Mouse (Mus musculus): Measurements from ENCODE around the gene Gm11595. TPM values are rescaled to one million over a fixed set of nuclear protein-coding genes. Genes with fewer than 3 reads are reported as not detected.
"Not testable (repeated sequence)": the region's sequence is repeated elsewhere in the genome, so short reads cannot be mapped to it uniquely, and the experiment has no call there.

The Gm11595 gene
- polyA plus RNA-seq (2016; fragmentation: Nextera tagmentation; extraction: Ambion mirVana) = not detected in 2 replicates

DNA sequence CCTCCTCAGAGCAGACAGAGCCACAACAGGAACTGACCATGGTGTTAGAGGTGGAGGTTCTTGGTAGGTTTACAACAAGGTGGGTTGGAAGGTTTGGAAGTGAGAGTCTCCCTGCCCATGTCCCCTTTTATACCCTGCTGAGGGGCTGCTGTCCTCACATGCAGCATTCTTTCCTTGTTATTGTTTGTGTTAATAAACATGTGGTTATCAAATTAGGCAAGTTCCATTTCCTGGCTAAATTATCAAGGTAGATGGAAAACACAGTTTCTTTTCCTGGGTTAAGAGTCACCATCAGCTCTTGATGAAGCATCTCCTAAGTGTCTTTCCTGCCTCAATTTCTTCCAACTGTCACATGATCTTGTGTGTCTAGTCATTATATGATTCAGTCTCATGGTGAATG is at the start of gene Gm11595:
Gm11595 (minus strand) TSS at position 101 of the 400 bp plus-strand sequence.
- H3K4me2 ChIP-seq; H3K27me3 ChIP-seq; H3K9me3 ChIP-seq; H3K4me1 ChIP-seq (replicated peaks); H3K4me3 ChIP-seq (replicated peaks); H3K27ac ChIP-seq; ATAC-seq (ENCODE audit: insufficient number of reproducible peaks, insufficient read depth, low FRiP score, low TSS enrichment, low read depth); H3K36me3 ChIP-seq; H3K9ac ChIP-seq (replicated peaks): not testable (repeated sequence)

GRCm38 (mm10) chr11:99815566-99815965 is 42.9 kb upstream of the Gm11595 start, which contains the start of gene Gm11564:
TSS of gene Gm11564 (minus strand) at chr11:99815666.
- WGBS = 87% methylated on average over 2 of the region's 2 CpGs
- H3K4me1 ChIP-seq (replicated peaks); H3K27ac ChIP-seq; H3K9ac ChIP-seq (replicated peaks); H3K4me2 ChIP-seq; H3K9me3 ChIP-seq; ATAC-seq (ENCODE audit: insufficient number of reproducible peaks, insufficient read depth, low FRiP score, low TSS enrichment, low read depth); H3K4me3 ChIP-seq (replicated peaks); H3K36me3 ChIP-seq; H3K27me3 ChIP-seq: not testable (repeated sequence)

DNA sequence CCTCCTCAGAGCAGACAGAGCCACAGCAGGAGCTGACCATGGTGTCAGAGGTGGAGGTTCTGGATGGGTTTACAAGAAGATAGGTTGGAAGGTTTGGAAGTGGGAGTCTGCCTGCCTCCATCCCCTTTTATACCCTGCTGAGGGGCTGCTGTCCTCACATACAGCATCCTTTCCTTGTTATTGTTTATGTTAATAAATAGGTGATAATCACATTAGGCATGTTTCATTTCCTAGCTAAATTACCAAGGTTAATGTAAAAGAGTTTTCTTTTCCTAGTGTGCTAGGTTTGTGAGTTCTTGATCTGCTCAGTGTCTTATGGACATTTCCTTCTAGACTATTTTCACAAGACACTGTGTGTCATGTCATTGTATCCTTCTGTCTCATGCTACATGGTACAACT is 37.1 kb upstream of the Gm11595 start, which contains the start of gene Krtap4-13:
Krtap4-13 (minus strand) TSS at position 101 of the 400 bp plus-strand sequence.
- not testable (repeated sequence) for ATAC-seq (ENCODE audit: insufficient number of reproducible peaks, insufficient read depth, low FRiP score, low TSS enrichment, low read depth); H3K9ac ChIP-seq (replicated peaks); H3K27ac ChIP-seq; H3K27me3 ChIP-seq; H3K36me3 ChIP-seq; H3K4me1 ChIP-seq (replicated peaks); H3K9me3 ChIP-seq; H3K4me2 ChIP-seq; H3K4me3 ChIP-seq (replicated peaks)

- not testable (repeated sequence) for H3K9ac ChIP-seq (replicated peaks); H3K36me3 ChIP-seq; H3K27me3 ChIP-seq; H3K4me2 ChIP-seq; H3K4me1 ChIP-seq (replicated peaks); H3K4me3 ChIP-seq (replicated peaks); H3K27ac ChIP-seq; ATAC-seq (ENCODE audit: insufficient number of reproducible peaks, insufficient read depth, low FRiP score, low TSS enrichment, low read depth); H3K9me3 ChIP-seq
- WGBS = no CpG with 5 or more reads among the region's 1 CpGs
These were observed 31.6 kb upstream of the Gm11595 start, which contains the start of gene Gm11554 for GRCm38 (mm10) chr11:99804346-99804745. TSS of gene Gm11554 (minus strand) at chr11:99804446.

- H3K36me3 ChIP-seq; H3K4me3 ChIP-seq (replicated peaks); H3K4me2 ChIP-seq; H3K27ac ChIP-seq; H3K9ac ChIP-seq (replicated peaks); ATAC-seq (ENCODE audit: insufficient number of reproducible peaks, insufficient read depth, low FRiP score, low TSS enrichment, low read depth); H3K27me3 ChIP-seq; H3K9me3 ChIP-seq; H3K4me1 ChIP-seq (replicated peaks): not testable (repeated sequence)
- WGBS = no CpG with 5 or more reads among the region's 1 CpGs
These were observed 26.1 kb upstream of the Gm11595 start, which contains the start of gene Gm11569 for GRCm38 (mm10) chr11:99798832-99799231. TSS of gene Gm11569 (minus strand) at chr11:99798932.

- Histone ChIP-seq H3K36me3 (no peaks in the 10 kb centered on the region), H3K9ac (replicated peaks) (no peak within 1 kb of the TSS), H3K4me3 (replicated peaks) (no peak within 1 kb of the TSS), H3K27ac (no peak within 1 kb of the TSS), H3K9me3 (no peaks in the 10 kb centered on the region), H3K4me1 (replicated peaks) (no peaks in the 10 kb centered on the region), H3K4me2 (no peak within 1 kb of the TSS), H3K27me3 (no peaks in the 10 kb centered on the region)
- no peak for ATAC-seq (ENCODE audit: insufficient number of reproducible peaks, insufficient read depth, low FRiP score, low TSS enrichment, low read depth)
- WGBS = 80% methylated on average over 2 of the region's 2 CpGs
These were observed 20.7 kb upstream of the Gm11595 start, which contains the start of gene Gm11596 for GRCm38 (mm10) chr11:99793367-99793766. TSS of gene Gm11596 (minus strand) at chr11:99793467.

- not testable (repeated sequence) for H3K27ac ChIP-seq; H3K27me3 ChIP-seq; H3K36me3 ChIP-seq; H3K4me3 ChIP-seq (replicated peaks); H3K9me3 ChIP-seq; H3K4me2 ChIP-seq; H3K9ac ChIP-seq (replicated peaks); H3K4me1 ChIP-seq (replicated peaks); ATAC-seq (ENCODE audit: insufficient number of reproducible peaks, insufficient read depth, low FRiP score, low TSS enrichment, low read depth)
These were observed 12.2 kb upstream of the Gm11595 start, which contains the start of gene Krtap4-9 for GRCm38 (mm10) chr11:99784900-99785299. TSS of gene Krtap4-9 (plus strand) at chr11:99785200.

DNA sequence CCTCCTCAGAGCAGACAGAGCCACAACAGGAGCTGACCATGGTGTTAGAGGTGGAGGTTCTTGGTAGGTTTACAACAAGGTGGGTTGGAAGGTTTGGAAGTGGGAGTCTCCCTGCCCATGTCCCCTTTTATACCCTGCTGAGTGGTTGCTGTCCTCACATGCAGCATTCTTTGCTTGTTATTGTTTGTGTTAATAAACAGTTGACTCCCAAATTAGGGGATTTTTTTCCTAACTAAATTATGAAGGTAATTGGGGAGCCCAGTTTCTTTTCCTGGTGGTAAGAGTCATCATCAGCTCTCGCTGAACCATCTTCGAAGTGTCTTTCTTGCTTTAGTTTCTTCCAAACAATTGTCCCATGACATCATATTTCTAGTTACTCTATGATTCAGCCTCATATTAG is 7.9 kb upstream of the Gm11595 start, which contains the start of gene Krtap4-8:
Krtap4-8 (minus strand) TSS at position 101 of the 400 bp plus-strand sequence.
- Histone ChIP-seq H3K36me3 (no peaks in the 10 kb centered on the region), H3K4me2 (no peak within 1 kb of the TSS), H3K4me1 (replicated peaks) (no peaks in the 10 kb centered on the region; the same call in 1 of the 2 replicates), H3K4me3 (replicated peaks) (no peak within 1 kb of the TSS), H3K27me3 (no peaks in the 10 kb centered on the region), H3K27ac (no peak within 1 kb of the TSS), H3K9ac (replicated peaks) (no peak within 1 kb of the TSS), H3K9me3 (no peaks in the 10 kb centered on the region)
- no peak for ATAC-seq (ENCODE audit: insufficient number of reproducible peaks, insufficient read depth, low FRiP score, low TSS enrichment, low read depth)
- WGBS = 93% methylated on average over 2 of the region's 2 CpGs

- Histone ChIP-seq H3K4me2 (no peak overlapping the region), H3K27me3 (no peaks in the 10 kb centered on the region), H3K36me3 (no peaks in the 10 kb centered on the region), H3K9ac (replicated peaks) (no peak overlapping the region), H3K4me1 (replicated peaks) (no peaks in the 10 kb centered on the region; the same call in 1 of the 2 replicates), H3K9me3 (no peaks in the 10 kb centered on the region), H3K27ac (no peak overlapping the region), H3K4me3 (replicated peaks) (no peak overlapping the region)
- ATAC-seq (ENCODE audit: insufficient number of reproducible peaks, insufficient read depth, low FRiP score, low TSS enrichment, low read depth) = no peak
- WGBS = 58% methylated on average over 7 of the region's 7 CpGs
These were observed 5.7 kb upstream of the Gm11595 start for GRCm38 (mm10) chr11:99778401-99778800.

DNA sequence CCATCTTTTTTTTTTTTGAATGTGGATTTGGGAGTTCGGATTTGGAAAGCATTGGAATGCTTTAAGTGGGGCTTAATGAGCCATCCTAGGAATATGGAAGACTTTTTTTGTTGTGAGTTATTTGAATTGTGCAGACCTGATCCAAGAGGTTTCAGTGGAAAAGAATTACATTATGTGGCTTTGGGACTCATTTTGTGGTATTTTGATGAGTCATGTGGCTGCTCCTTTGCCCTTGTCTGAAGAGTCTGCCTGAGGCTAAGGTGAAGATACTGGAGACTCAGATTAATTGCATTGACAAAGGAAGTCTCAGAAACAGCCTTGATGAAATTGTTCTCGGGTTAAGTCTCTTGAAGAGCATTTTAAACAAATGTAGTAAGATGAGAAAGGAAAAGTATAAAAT is 4.3 kb downstream of the Gm11595 start:
- no peaks in the 10 kb centered on the region for H3K27me3 ChIP-seq
- no peak overlapping the region for H3K9ac ChIP-seq (replicated peaks)
- H3K9me3 ChIP-seq = no peaks in the 10 kb centered on the region
- no peak overlapping the region for H3K4me3 ChIP-seq (replicated peaks)
- ATAC-seq (ENCODE audit: insufficient number of reproducible peaks, insufficient read depth, low FRiP score, low TSS enrichment, low read depth) = no peak
- no peak overlapping the region for H3K4me2 ChIP-seq
- H3K36me3 ChIP-seq = no peaks in the 10 kb centered on the region
- H3K27ac ChIP-seq = no peak overlapping the region
- WGBS = 82% methylated on average over 2 of the region's 2 CpGs
- H3K4me1 ChIP-seq (replicated peaks) = no peaks in the 10 kb centered on the region

- H3K4me1 ChIP-seq (replicated peaks) = no peaks in the 10 kb centered on the region
- no peak for ATAC-seq (ENCODE audit: insufficient number of reproducible peaks, insufficient read depth, low FRiP score, low TSS enrichment, low read depth)
- H3K27ac ChIP-seq = no peak overlapping the region
- H3K36me3 ChIP-seq = no peaks in the 10 kb centered on the region
- no peaks in the 10 kb centered on the region for H3K9me3 ChIP-seq
- H3K4me3 ChIP-seq (replicated peaks) = no peak overlapping the region
- no peaks in the 10 kb centered on the region; the same call in 1 of the 2 replicates for H3K27me3 ChIP-seq
- 69% methylated on average over 1 of the region's 1 CpGs for WGBS
- no peak overlapping the region for H3K9ac ChIP-seq (replicated peaks)
- H3K4me2 ChIP-seq = no peak overlapping the region
These were observed 13.8 kb downstream of the Gm11595 start for GRCm38 (mm10) chr11:99758877-99759276.

DNA sequence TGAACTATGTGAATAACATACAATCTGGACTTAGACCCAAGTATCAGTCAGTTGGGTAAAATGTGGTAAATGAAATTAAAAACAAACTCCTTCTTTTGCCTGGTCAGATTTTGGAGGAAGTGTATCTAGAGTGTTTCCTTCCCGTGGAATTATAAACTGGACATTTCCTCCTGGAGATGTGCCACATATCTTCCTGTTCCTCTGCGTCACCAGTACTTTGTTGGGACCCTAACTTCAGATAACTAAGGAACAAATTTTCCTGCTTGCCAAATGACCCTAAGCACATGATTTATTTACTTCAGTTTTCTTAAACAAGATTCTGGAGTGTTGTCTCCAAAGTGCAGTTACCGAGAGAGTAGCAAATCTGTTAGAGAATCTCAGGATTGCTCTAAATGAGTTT is 28.7 kb downstream of the Gm11595 start:
- H3K9ac ChIP-seq (replicated peaks) = no peak overlapping the region
- no peak overlapping the region for H3K4me2 ChIP-seq
- WGBS = 85% methylated on average over 3 of the region's 3 CpGs
- no peaks in the 10 kb centered on the region for H3K36me3 ChIP-seq
- H3K9me3 ChIP-seq = no peaks in the 10 kb centered on the region
- no peak overlapping the region for H3K4me3 ChIP-seq (replicated peaks)
- H3K27ac ChIP-seq = no peak overlapping the region
- no peaks in the 10 kb centered on the region for H3K4me1 ChIP-seq (replicated peaks)
- H3K27me3 ChIP-seq = no peaks in the 10 kb centered on the region
- no peak for ATAC-seq (ENCODE audit: insufficient number of reproducible peaks, insufficient read depth, low FRiP score, low TSS enrichment, low read depth)

Measured in limb, embryonic 12.5 days (tissue).